Mouse (Mus musculus): ENCODE measurements around the gene Olfr361. TPM values are rescaled to one million over a fixed set of nuclear protein-coding genes. Genes with fewer than 3 reads are reported as not detected.
"Not testable (repeated sequence)": the region's sequence is repeated elsewhere in the genome, so short reads cannot be mapped to it uniquely, and the experiment has no call there.

Olfr361 gene
- not detected in 2 replicates for polyA plus RNA-seq (2016; fragmentation: Nextera tagmentation; extraction: Ambion mirVana)

- 75% methylated on average over 1 of the region's 1 CpGs for WGBS
- H3K4me2 ChIP-seq; H3K4me1 ChIP-seq; H3K27ac ChIP-seq; H3K9ac ChIP-seq; H3K4me3 ChIP-seq (replicated peaks); H3K36me3 ChIP-seq (replicated peaks); H3K9me3 ChIP-seq; ATAC-seq (ENCODE audit: low FRiP score); H3K27me3 ChIP-seq: not testable (repeated sequence)
Measured at GRCm38 (mm10) chr2:37089190-37089589, at the start of gene Olfr361. Olfr361 (minus strand) TSS chr2:37089290.

GRCm38 (mm10) chr2:37117810-37118209 is 28.7 kb upstream of the Olfr361 start, which contains the start of gene Olfr362:
Olfr362 (minus strand) TSS chr2:37117910.
- Histone ChIP-seq H3K4me3 (replicated peaks) (no peak within 1 kb of the TSS), H3K9ac (no peak within 1 kb of the TSS), H3K9me3 (peaks cover 15% of the 10 kb centered on the region; the same call in 1 of the 2 replicates), H3K4me1 (no peaks in the 10 kb centered on the region), H3K36me3 (replicated peaks) (no peaks in the 10 kb centered on the region), H3K27ac (no peak within 1 kb of the TSS), H3K4me2 (no peak within 1 kb of the TSS), H3K27me3 (no peaks in the 10 kb centered on the region)
- ATAC-seq (ENCODE audit: low FRiP score), result no peak
- WGBS, result 90% methylated on average over 1 of the region's 1 CpGs

DNA sequence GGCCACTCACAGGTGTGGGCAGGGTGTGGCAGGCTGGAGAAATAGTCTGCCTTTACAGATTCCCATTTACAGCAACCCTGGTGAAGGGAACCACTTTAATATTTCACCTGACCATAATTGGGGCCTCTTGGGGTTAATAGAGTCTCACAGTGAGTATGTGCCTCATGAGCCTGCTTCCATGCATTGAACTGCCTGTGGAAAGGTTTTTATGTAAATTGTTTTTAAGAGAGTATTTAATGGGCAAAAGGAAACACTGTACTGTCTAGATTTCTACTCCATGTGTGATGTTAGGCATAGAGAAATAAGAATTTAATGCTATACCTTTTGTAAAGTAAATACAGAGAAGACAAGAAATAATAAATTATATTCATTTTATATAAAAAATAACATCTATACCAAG is 23.6 kb downstream of the Olfr361 start, which contains the start of gene Olfr360:
Olfr360 (plus strand) TSS at position 301 of the 400 bp plus-strand sequence.
- H3K4me3 ChIP-seq (replicated peaks), result no peak within 1 kb of the TSS
- no peaks in the 10 kb centered on the region for H3K4me1 ChIP-seq
- no peaks in the 10 kb centered on the region for H3K27me3 ChIP-seq
- H3K9ac ChIP-seq, result no peak within 1 kb of the TSS
- H3K4me2 ChIP-seq, result no peak within 1 kb of the TSS
- ATAC-seq (ENCODE audit: low FRiP score), result no peak
- no peak within 1 kb of the TSS for H3K27ac ChIP-seq
- no peaks in the 10 kb centered on the region for H3K36me3 ChIP-seq (replicated peaks)
- H3K9me3 ChIP-seq, result peaks cover 24% of the 10 kb centered on the region

Other genes starting within 250 kb of the Olfr361 start
- gene Olfr350, start 243.0 kb downstream of the Olfr361 start, polyA plus RNA-seq (2016; fragmentation: Nextera tagmentation; extraction: Ambion mirVana), result not detected in 2 replicates
- gene Olfr351, start 226.6 kb downstream of the Olfr361 start, polyA plus RNA-seq (2016; fragmentation: Nextera tagmentation; extraction: Ambion mirVana), result not detected in 2 replicates
- not detected in 2 replicates for gene Olfr352, start 220.8 kb downstream of the Olfr361 start, polyA plus RNA-seq (2016; fragmentation: Nextera tagmentation; extraction: Ambion mirVana)
- not detected in 2 replicates for gene Olfr353, start 196.4 kb downstream of the Olfr361 start, polyA plus RNA-seq (2016; fragmentation: Nextera tagmentation; extraction: Ambion mirVana)
- not detected in 2 replicates for gene Olfr354, start 183.6 kb downstream of the Olfr361 start, polyA plus RNA-seq (2016; fragmentation: Nextera tagmentation; extraction: Ambion mirVana)
- not detected in 2 replicates for gene Olfr355, start 160.4 kb downstream of the Olfr361 start, polyA plus RNA-seq (2016; fragmentation: Nextera tagmentation; extraction: Ambion mirVana)
- not detected in 2 replicates for gene Olfr356, start 152.2 kb downstream of the Olfr361 start, polyA plus RNA-seq (2016; fragmentation: Nextera tagmentation; extraction: Ambion mirVana)
- not detected in 2 replicates for gene Olfr357, start 95.5 kb downstream of the Olfr361 start, polyA plus RNA-seq (2016; fragmentation: Nextera tagmentation; extraction: Ambion mirVana)
- not detected in 2 replicates for gene Olfr358, start 80.0 kb downstream of the Olfr361 start, polyA plus RNA-seq (2016; fragmentation: Nextera tagmentation; extraction: Ambion mirVana)
- gene Olfr360, start 23.5 kb downstream of the Olfr361 start, polyA plus RNA-seq (2016; fragmentation: Nextera tagmentation; extraction: Ambion mirVana), result not detected in 2 replicates
- not detected in 2 replicates for gene Olfr362, start 28.6 kb upstream of the Olfr361 start, polyA plus RNA-seq (2016; fragmentation: Nextera tagmentation; extraction: Ambion mirVana)
- gene Olfr364-ps1, start 50.0 kb upstream of the Olfr361 start, polyA plus RNA-seq (2016; fragmentation: Nextera tagmentation; extraction: Ambion mirVana), result not detected in 2 replicates
- not detected in 2 replicates for gene Olfr365, start 98.9 kb upstream of the Olfr361 start, polyA plus RNA-seq (2016; fragmentation: Nextera tagmentation; extraction: Ambion mirVana)
- gene Olfr366, start 122.3 kb upstream of the Olfr361 start, polyA plus RNA-seq (2016; fragmentation: Nextera tagmentation; extraction: Ambion mirVana), result not detected in 2 replicates
- gene Olfr368, start 237.2 kb upstream of the Olfr361 start, polyA plus RNA-seq (2016; fragmentation: Nextera tagmentation; extraction: Ambion mirVana), result not detected in 2 replicates